Mouse (Mus musculus) liver, embryonic 11.5 days (tissue): Measurements from ENCODE around the gene Ada. TPM values are rescaled to one million over a fixed set of nuclear protein-coding genes. Genes with fewer than 3 reads are reported as not detected.

Source experiments
- ATAC-seq: fragments of 200-750 bp; cut with Nextera tagmentation; replicated peaks from 2 replicates; pipeline ENCODE4 v1.8.0; 2017; ENCODE audit warnings: moderate number of reproducible peaks, mild to moderate bottlenecking, moderate TSS enrichment, moderate library complexity; ENCODE audit not compliant: low FRiP score
- DNase-seq: peaks from one replicate; pipeline ENCODE4 v3.0.0-alpha.2; 2017; ENCODE audit warnings: low spot score
- H3K27ac ChIP-seq: fragments of 300-500 bp; sonication (generic); 2 replicates; pipeline ENCODE4 v1.5.1; 2014; ENCODE audit warnings: mild to moderate bottlenecking, low read depth, low read length, control low read depth
- H3K27me3 ChIP-seq: fragments of 300-500 bp; sonication (generic); replicated peaks from 2 replicates; pipeline ENCODE4 v1.6.1; 2014; ENCODE audit warnings: low read length, mixed read lengths; ENCODE audit not compliant: control insufficient read depth, insufficient read depth
- H3K36me3 ChIP-seq: fragments of 300-500 bp; sonication (generic); 2 replicates; pipeline ENCODE4 v1.6.1; 2014; ENCODE audit warnings: mild to moderate bottlenecking, low read length, moderate library complexity, mixed read lengths; ENCODE audit not compliant: control insufficient read depth, insufficient read depth
- H3K4me1 ChIP-seq: fragments of 300-500 bp; sonication (generic); replicated peaks from 2 replicates; pipeline ENCODE4 v1.6.1; 2014; ENCODE audit warnings: low read length, mixed read lengths; ENCODE audit not compliant: control insufficient read depth, insufficient read depth
- H3K4me2 ChIP-seq: fragments of 300-500 bp; sonication (generic); 2 replicates; pipeline ENCODE4 v1.6.1; 2014; ENCODE audit warnings: mild to moderate bottlenecking, control low read depth, moderate library complexity
- H3K4me3 ChIP-seq: fragments of 300-500 bp; sonication (generic); 2 replicates; pipeline ENCODE4 v1.5.1; 2014; ENCODE audit warnings: low read depth, low read length, control low read depth
- H3K9ac ChIP-seq: fragments of 300-500 bp; sonication (generic); 2 replicates; pipeline ENCODE4 v1.6.1; 2014; ENCODE audit warnings: low read depth, low read length, control low read depth
- H3K9me3 ChIP-seq: fragments of 300-500 bp; sonication (generic); 2 replicates; pipeline ENCODE4 v1.6.1; 2016; ENCODE audit warnings: low read length, inconsistent platforms, mixed read lengths; ENCODE audit not compliant: control insufficient read depth
- WGBS: fragments of 180-500 bp; shearing (Covaris S2); extraction: QIAGEN DNeasy Blood & Tissue Kit; methylation state at CpG from one replicate; pipeline ENCODE4 v1.1.7; 2014; 5-methylcytosine and 5-hydroxymethylcytosine counted together
- polyA plus RNA-seq: library from polyadenylated mRNA; unstranded; fragments of >200 nt; fragmentation: Nextera tagmentation; extraction: Ambion mirVana; gene quantifications from 2 replicates; pipeline ENCODE4 v1.2.1, GENCODE M21; 2014

Ada gene
- 10.2 and 11.3 TPM in 2 replicates for polyA plus RNA-seq

DNA sequence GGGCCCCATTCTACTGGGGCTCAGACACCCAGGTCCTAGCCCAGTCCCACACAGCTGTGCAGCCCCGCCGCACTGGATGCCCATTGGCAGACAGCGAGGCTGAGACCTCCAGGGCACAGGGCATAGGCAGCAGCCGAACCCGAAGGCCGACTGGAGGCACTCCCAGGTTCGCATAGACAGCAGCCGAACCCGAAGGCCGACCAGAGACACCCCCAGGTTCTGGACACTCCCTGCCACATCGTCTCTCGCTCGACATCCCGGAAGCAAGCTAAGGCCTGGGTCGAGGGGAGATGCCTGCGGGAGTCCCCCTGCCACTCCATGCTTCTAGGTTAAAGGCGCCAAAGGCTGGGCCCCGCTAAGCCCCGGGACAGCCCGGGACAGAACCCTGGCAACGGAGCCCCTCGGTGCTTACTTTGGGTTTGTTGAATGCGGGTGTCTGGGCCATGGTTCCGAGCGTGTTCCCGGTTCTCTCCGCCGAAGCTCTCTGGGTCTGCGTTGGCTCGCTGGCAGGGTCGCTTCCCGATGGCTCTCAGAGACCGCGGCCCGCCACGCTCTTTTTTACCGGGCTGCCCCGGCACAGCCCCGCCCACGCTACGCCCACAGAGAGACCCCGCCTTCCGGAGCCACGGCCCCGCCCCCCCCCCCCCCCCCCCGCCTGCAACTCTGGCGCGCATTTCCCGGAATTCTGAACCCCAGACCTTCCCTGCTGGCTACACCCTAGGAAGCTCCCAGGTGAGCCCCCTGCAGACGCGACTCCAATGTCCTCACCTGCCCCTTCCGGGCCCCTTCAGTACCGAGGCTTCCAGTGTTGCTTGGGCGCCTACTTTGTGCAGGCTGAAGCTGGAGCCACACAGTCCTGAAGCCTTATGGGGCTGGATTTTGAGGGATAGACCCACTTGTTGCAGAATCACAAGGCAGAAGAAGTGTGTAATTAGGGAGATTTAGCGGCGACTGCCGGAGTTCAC lies at the start of gene Ada:
Ada (minus strand) TSS at position 593 of the 965 bp plus-strand sequence.
- H3K4me3 ChIP-seq = peak within 1 kb of the TSS; percentile 59
- peaks cover 5% of the 10 kb centered on the region; the same call in 1 of the 2 replicates for H3K4me1 ChIP-seq
- no peak within 1 kb of the TSS for H3K27ac ChIP-seq
- no peaks in the 10 kb centered on the region for H3K36me3 ChIP-seq
- H3K9ac ChIP-seq = peak within 1 kb of the TSS; percentile 69
- peaks cover 13% of the 10 kb centered on the region for H3K27me3 ChIP-seq
- H3K9me3 ChIP-seq = no peaks in the 10 kb centered on the region
- ATAC-seq = peak; percentile 74
- peak within 1 kb of the TSS; percentile 97 for H3K4me2 ChIP-seq
- WGBS = 1% methylated on average over 55 of the region's 57 CpGs
- DNase-seq = peak; percentile 78

DNA sequence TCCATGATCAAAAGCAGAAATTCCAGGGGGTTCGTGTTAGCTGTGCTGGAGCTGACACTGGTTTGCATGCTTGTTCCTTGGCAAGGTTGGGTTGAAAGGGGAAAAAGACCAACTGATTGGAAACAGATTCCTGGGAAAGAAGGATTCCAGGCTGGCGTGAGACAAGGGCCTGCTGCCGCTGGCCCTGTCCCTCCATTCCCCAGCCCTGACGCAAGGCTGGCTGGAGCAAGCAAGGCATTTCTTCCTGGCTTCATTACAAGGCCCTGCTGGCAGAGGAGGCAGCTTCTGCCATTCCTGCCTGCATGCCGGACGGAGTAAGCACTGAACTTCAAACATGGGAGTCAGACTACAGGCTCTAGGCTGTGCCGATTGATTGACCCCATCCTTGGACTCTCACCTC lies 48.4 kb upstream of the Ada start:
- no peak overlapping the region for H3K27ac ChIP-seq
- H3K36me3 ChIP-seq = no peaks in the 10 kb centered on the region
- no peak for DNase-seq
- WGBS = 68% methylated on average over 7 of the region's 7 CpGs
- H3K27me3 ChIP-seq = no peaks in the 10 kb centered on the region
- no peak overlapping the region for H3K9ac ChIP-seq
- no peaks in the 10 kb centered on the region for H3K9me3 ChIP-seq
- no peak overlapping the region for H3K4me2 ChIP-seq
- no peaks in the 10 kb centered on the region for H3K4me1 ChIP-seq
- H3K4me3 ChIP-seq = no peak overlapping the region
- no peak for ATAC-seq

DNA sequence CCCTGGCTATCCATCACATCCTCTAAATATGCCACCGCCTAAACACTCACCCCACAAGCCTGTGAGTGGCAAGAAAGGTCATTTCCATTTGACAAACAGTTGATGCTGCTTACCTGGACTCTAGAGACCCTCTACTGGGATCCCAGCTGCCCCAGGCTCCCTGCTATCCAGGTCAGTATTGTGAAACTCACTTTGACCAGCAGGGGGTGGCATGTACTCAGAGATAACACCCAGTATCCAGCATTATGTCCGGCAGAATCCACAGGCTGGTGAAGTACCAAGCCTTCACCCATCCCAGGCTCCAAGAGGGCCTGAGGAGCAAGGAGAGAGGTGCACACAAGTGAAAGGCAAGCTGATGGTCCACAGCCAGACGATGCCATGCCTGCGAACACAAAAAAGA lies 38.4 kb upstream of the Ada start:
- no peak for ATAC-seq
- H3K27me3 ChIP-seq = no peaks in the 10 kb centered on the region
- peak; percentile 44 for DNase-seq
- no peaks in the 10 kb centered on the region for H3K36me3 ChIP-seq
- H3K9me3 ChIP-seq = no peaks in the 10 kb centered on the region
- no peak overlapping the region for H3K4me3 ChIP-seq
- H3K4me2 ChIP-seq = no peak overlapping the region
- no peak overlapping the region for H3K27ac ChIP-seq
- H3K9ac ChIP-seq = no peak overlapping the region
- 73% methylated on average over 4 of the region's 4 CpGs for WGBS
- no peaks in the 10 kb centered on the region for H3K4me1 ChIP-seq

DNA sequence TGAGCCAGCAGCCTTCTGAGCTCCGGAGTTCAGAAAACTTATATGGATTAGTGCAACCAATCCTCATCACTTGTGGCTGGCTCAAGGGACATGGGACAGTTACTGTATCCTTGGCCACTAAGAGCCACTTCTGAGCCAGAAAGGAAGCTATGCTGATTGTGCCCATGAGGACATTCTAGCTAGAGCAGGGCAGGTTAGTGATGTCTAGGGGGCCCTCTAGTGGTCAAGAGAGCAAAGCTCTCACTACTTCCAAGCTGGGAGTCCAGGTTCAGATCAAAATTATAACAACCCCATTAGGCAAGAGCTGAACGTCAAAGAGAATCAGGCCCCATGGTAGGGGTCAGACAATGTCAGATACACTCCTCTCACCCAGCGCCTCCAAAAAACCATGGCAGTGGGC lies 37.7 kb upstream of the Ada start:
- WGBS = 60% methylated on average over 3 of the region's 3 CpGs
- DNase-seq (peak; percentile 44), ATAC-seq (peak; percentile 34; the same call in 1 of the 2 replicates)
- H3K27ac ChIP-seq = no peak overlapping the region
- no peaks in the 10 kb centered on the region for H3K4me1 ChIP-seq
- H3K4me3 ChIP-seq = no peak overlapping the region
- no peaks in the 10 kb centered on the region for H3K27me3 ChIP-seq
- H3K36me3 ChIP-seq = no peaks in the 10 kb centered on the region
- H3K4me2 ChIP-seq = no peak overlapping the region
- H3K9ac ChIP-seq = no peak overlapping the region
- H3K9me3 ChIP-seq = no peaks in the 10 kb centered on the region

DNA sequence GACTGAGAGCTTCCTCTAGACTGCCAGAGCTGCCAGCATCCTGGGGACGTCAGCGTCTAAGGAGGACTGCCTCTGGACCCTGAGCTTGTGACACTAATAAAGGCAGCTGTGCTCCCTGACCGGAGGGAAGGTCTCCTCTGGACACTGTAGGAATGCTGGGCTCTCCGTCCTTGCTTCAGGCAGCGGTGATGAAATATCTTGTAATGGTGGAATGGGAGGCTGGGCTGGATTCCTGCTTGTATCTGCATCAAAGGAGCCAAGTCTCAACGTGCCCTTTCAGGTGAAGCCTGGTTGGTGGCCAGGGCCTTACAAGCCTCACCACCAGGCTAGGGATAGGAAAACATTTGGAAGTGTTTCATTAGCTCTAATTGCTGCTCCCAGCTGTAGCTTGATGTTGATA lies 37.0 kb upstream of the Ada start:
- Histone ChIP-seq H3K4me1 (no peaks in the 10 kb centered on the region), H3K27me3 (no peaks in the 10 kb centered on the region), H3K9ac (no peak overlapping the region), H3K9me3 (no peaks in the 10 kb centered on the region), H3K4me2 (no peak overlapping the region), H3K27ac (no peak overlapping the region), H3K36me3 (no peaks in the 10 kb centered on the region), H3K4me3 (no peak overlapping the region)
- 71% methylated on average over 6 of the region's 6 CpGs for WGBS
- ATAC-seq (no peak), DNase-seq (no peak)

DNA sequence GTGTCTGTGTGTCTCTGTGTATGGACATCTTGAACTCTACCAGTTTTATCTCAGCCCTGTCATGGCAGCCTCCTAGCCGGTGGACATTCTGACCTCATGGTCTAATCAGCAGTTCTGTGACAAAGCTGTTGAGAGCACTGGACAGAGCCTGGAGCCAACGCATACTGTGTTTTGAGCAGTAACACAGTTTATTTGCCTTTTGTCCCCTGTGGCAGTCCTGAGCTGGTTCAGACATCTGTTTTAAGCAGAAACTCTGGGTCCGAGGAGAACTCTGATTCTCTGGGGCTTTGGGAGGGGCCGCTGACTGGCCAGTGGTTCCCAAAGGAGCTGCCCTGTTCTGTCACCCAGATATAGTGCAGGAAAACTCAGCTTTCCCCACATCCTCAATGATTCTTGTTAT lies 33.9 kb upstream of the Ada start:
- no peaks in the 10 kb centered on the region for H3K36me3 ChIP-seq
- H3K9ac ChIP-seq = no peak overlapping the region
- H3K27me3 ChIP-seq = no peaks in the 10 kb centered on the region
- no peak overlapping the region for H3K4me2 ChIP-seq
- H3K9me3 ChIP-seq = no peaks in the 10 kb centered on the region
- no peak overlapping the region for H3K27ac ChIP-seq
- H3K4me1 ChIP-seq = no peaks in the 10 kb centered on the region
- no peak overlapping the region for H3K4me3 ChIP-seq
- WGBS = 67% methylated on average over 4 of the region's 4 CpGs
- ATAC-seq = no peak
- no peak for DNase-seq

DNA sequence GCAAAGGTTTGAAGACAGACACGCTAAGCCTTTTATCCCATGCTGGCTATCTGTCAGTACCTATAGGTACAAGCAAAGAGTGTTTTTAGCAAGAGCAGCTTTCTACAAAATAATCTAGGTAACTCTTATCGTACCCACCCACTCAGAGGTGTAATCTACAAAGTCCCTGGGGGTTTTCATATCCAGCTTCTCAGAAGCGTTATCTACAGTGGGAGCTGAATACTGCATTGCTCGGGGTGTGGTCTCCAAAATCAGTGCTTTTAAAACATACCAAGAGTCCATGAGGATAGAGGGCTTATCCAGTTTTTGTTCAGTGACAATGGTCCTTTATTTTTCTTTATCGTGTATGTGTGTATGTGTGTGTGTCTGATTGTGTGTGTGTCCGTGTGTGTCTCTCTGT lies 33.3 kb upstream of the Ada start:
- DNase-seq (no peak), ATAC-seq (no peak)
- H3K9ac ChIP-seq = no peak overlapping the region
- 70% methylated on average over 6 of the region's 6 CpGs for WGBS
- no peaks in the 10 kb centered on the region for H3K9me3 ChIP-seq
- H3K27ac ChIP-seq = no peak overlapping the region
- no peak overlapping the region for H3K4me2 ChIP-seq
- H3K4me3 ChIP-seq = no peak overlapping the region
- H3K27me3 ChIP-seq = no peaks in the 10 kb centered on the region
- no peaks in the 10 kb centered on the region for H3K4me1 ChIP-seq
- no peaks in the 10 kb centered on the region for H3K36me3 ChIP-seq

DNA sequence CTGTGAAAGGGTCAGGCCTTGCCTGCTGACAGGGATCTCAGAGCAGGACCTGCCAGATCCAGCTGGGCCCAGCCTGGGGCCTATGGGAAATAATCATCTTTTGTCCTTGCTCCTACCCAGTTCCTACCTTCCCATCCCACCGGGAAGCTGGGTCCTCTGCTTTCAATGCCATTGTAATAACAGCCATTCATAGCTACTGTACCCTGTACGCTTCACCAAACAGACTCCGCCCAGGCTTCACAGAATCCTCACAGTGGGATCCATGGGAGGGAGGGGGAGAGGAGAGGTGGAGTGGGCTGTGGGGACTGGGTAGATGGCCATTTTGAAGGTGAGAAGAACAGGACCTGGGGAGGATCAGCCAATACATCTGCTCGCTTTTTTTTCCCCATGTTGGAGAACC lies 28.9 kb upstream of the Ada start:
- no peaks in the 10 kb centered on the region for H3K36me3 ChIP-seq
- H3K4me2 ChIP-seq = no peak overlapping the region
- DNase-seq (no peak), ATAC-seq (no peak)
- no peaks in the 10 kb centered on the region; the same call in 1 of the 2 replicates for H3K27me3 ChIP-seq
- H3K4me1 ChIP-seq = no peaks in the 10 kb centered on the region
- no peak overlapping the region for H3K9ac ChIP-seq
- WGBS = 82% methylated on average over 4 of the region's 4 CpGs
- no peak overlapping the region for H3K4me3 ChIP-seq
- H3K9me3 ChIP-seq = no peaks in the 10 kb centered on the region
- no peak overlapping the region for H3K27ac ChIP-seq

DNA sequence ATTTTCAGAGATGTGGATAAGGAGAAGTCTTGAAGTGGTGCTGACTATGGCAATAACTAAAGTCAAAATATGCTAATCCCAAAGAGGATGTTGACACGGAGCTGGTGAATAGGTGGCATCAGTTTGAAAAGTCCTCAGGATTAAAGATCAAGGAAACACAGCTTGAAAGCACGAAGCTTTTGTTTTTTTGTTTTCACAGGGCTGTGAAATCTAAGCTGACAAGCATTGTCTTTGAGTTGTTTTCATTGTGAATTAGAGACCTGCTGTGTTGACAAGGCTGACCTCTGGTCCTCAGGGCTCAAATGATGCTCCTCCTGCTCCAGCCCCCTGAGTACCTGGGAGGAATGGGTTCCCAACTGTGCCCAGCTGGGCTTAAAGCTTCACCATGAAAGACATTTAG lies 27.0 kb upstream of the Ada start:
- Histone ChIP-seq H3K27me3 (peaks cover 2% of the 10 kb centered on the region; the same call in 1 of the 2 replicates), H3K4me3 (no peak overlapping the region), H3K4me1 (no peaks in the 10 kb centered on the region), H3K36me3 (no peaks in the 10 kb centered on the region), H3K9me3 (no peaks in the 10 kb centered on the region), H3K27ac (no peak overlapping the region), H3K4me2 (no peak overlapping the region), H3K9ac (no peak overlapping the region)
- ATAC-seq = no peak
- WGBS = 10% methylated on average over 2 of the region's 2 CpGs
- DNase-seq = no peak
